In genomic region chr3:85703141-85703882, GRCm38 (mm10) we compare ENCODE assay signal across 12 mouse cellular contexts.
DNase-seq lines count a peak whose midpoint lies in the region; ATAC-seq and TF ChIP-seq lines count a peak whose summit lies in the region.
"Had no signal": no experiment of that assay in that cellular context is flagged by ENCODE, and none has a peak within 500 bp of the region (broad histone marks: within the 10 kb centered on the region; RNA-seq: fewer than 3 reads in every experiment).

No protein-coding gene starts in this region.

- peaks cover 8% of the 10 kb centered on the region for H3K4me1 ChIP-seq in heart, embryonic 10.5 days
- H3K4me1 ChIP-seq in lung, embryonic 14.5 days (ENCODE audit: insufficient read depth), result no peaks in the 10 kb centered on the region
- H3K4me1 ChIP-seq: kidney, embryonic 15.5 days had no signal

- H3K27ac ChIP-seq in heart, embryonic 10.5 days, result peak overlapping the region; percentile 37; the same call in 1 of the 2 replicates
- peak overlapping the region; percentile 68 for H3K27ac ChIP-seq in lung, embryonic 14.5 days (ENCODE audit: low read depth)
- H3K27ac ChIP-seq: forebrain, embryonic 10.5 days; kidney, embryonic 15.5 days had no signal

- no peaks in the 10 kb centered on the region for H3K9me3 ChIP-seq in heart, embryonic 10.5 days
- no peaks in the 10 kb centered on the region for H3K9me3 ChIP-seq in lung, embryonic 14.5 days (ENCODE audit: low read depth, low read length)
- H3K9me3 ChIP-seq: forebrain, embryonic 10.5 days; kidney, embryonic 15.5 days had no signal

- DNase-seq in heart, embryonic 10.5 days (ENCODE audit: low spot score), result peak; percentile 71
- no peak for DNase-seq in heart, postnatal 14 days
- DNase-seq in lung, embryonic 14.5 days, result peak; percentile 31
- no peak for DNase-seq in lung, postnatal 14 days
- DNase-seq in brain, embryonic 14.5 days (ENCODE audit: low read depth), result peak; percentile 50
- DNase-seq in lung, postnatal 36 days, result peak; percentile 13
- no peak for DNase-seq in gastrocnemius, postnatal 36 days
- no peak for DNase-seq in adrenal gland, postnatal 25 days
- DNase-seq: adrenal gland, postnatal 10 days; gastrocnemius, postnatal 25 days had no signal

- no peak overlapping the region for H3K4me3 ChIP-seq in heart, embryonic 10.5 days
- no peak overlapping the region for H3K4me3 ChIP-seq in lung, embryonic 14.5 days (ENCODE audit: low read depth, low read length)
- H3K4me3 ChIP-seq: forebrain, embryonic 10.5 days; kidney, embryonic 15.5 days had no signal

- TF ChIP-seq POLR2A in brain, embryonic 14.5 days (IDR thresholded peaks at IDR 0.05; ENCODE audit: borderline replicate concordance, extremely low read depth, insufficient read depth, insufficient read length, poor library complexity, severe bottlenecking), result no peak

- no peak overlapping the region for H3K4me2 ChIP-seq in lung, embryonic 14.5 days
- H3K4me2 ChIP-seq: kidney, embryonic 15.5 days had no signal

- no peak overlapping the region for H3K9ac ChIP-seq in lung, embryonic 14.5 days
- H3K9ac ChIP-seq: kidney, embryonic 15.5 days had no signal

- no peaks in the 10 kb centered on the region for H3K27me3 ChIP-seq in heart, embryonic 10.5 days (ENCODE audit: insufficient read depth, poor library complexity, severe bottlenecking)
- H3K27me3 ChIP-seq in lung, embryonic 14.5 days (ENCODE audit: insufficient read depth, low read length), result no peaks in the 10 kb centered on the region
- H3K27me3 ChIP-seq: kidney, embryonic 15.5 days had no signal

- no peak for TF ChIP-seq CTCF in lung, embryonic 14.5 days (IDR thresholded peaks at IDR 0.05; ENCODE audit: low read depth)
- no peak for TF ChIP-seq CTCF in brain, embryonic 14.5 days (IDR thresholded peaks at IDR 0.05; ENCODE audit: borderline replicate concordance, extremely low read depth, insufficient read depth, insufficient read length)

- intact Hi-C loops in heart, postnatal 14 days (cut with DNase I), result loop anchor here (10.0 kb wide), 1 partner anchor 789 kb away; no protein-coding TSS in a partner anchor
- intact Hi-C loops in gastrocnemius, postnatal 36 days (cut with DNase I), result loop anchor here (10.0 kb wide), 1 partner anchor 421 kb away; no protein-coding TSS in a partner anchor

- no peaks in the 10 kb centered on the region for H3K36me3 ChIP-seq in heart, embryonic 10.5 days
- no peaks in the 10 kb centered on the region for H3K36me3 ChIP-seq in lung, embryonic 14.5 days (ENCODE audit: insufficient read depth)
- H3K36me3 ChIP-seq: forebrain, embryonic 10.5 days; kidney, embryonic 15.5 days had no signal

- ATAC-seq in lung, embryonic 14.5 days (ENCODE audit: insufficient read depth), result peak; percentile 52; the same call in 1 of the 2 replicates

- WGBS in heart, embryonic 10.5 days, result 53% methylated on average over 6 of the region's 6 CpGs
- 35% methylated on average over 6 of the region's 6 CpGs for WGBS in lung, embryonic 14.5 days

Comparison
In these comparisons a context has a peak if more than half of its experiments do, and no peak if none do; other contexts are left out.
1. DNase-seq: peak in heart, embryonic 10.5 days (single experiment), lung, embryonic 14.5 days (single experiment), brain, embryonic 14.5 days (single experiment) and lung, postnatal 36 days (single experiment); none in heart, postnatal 14 days (0 of 2), lung, postnatal 14 days (single experiment), gastrocnemius, postnatal 36 days (0 of 2) and adrenal gland, postnatal 25 days (single experiment).